Mouse (Mus musculus) granulocyte monocyte progenitor cell, adult 5-6 weeks (primary cell): ENCODE data around the gene Hrct1. TPM values are rescaled to one million over a fixed set of nuclear protein-coding genes. Genes with fewer than 3 reads are reported as not detected.

ENCODE experiments used
- ATAC-seq: replicated peaks from 2 replicates; pipeline ENCODE4 v1.8.0; 2016; ENCODE audit warnings: mild to moderate bottlenecking, moderate TSS enrichment, inconsistent platforms; ENCODE audit not compliant: poor library complexity, severe bottlenecking
- total RNA-seq, 2 experiments: library from RNA; stranded (forward) in 1 of 2; stranded (reverse) in 1 of 2; fragments of 200-712, 200-1000 nt in 1 of 2; fragments of >200 nt in 1 of 2; fragmentation: Nextera tagmentation in 1 of 2; gene quantifications; 2 replicates each; pipeline ENCODE4 v1.2.3; 2014 to 2017

Gene Hrct1
- total RNA-seq (2014; fragmentation: Nextera tagmentation): not detected in 2 replicates
- not detected in 2 replicates for total RNA-seq (2017)

GRCm38 (mm10) chr4:43726995-43727394 lies at the start of gene Hrct1:
Gene Hrct1 (plus strand): TSS chr4:43727188.
- ATAC-seq: no peak

GRCm38 (mm10) chr4:43678541-43678940 lies 48.4 kb upstream of the Hrct1 start:
- no peak for ATAC-seq

- ATAC-seq: no peak
These were observed 47.5 kb upstream of the Hrct1 start for GRCm38 (mm10) chr4:43679416-43680043.

- no peak for ATAC-seq
These were observed 37.0 kb upstream of the Hrct1 start for GRCm38 (mm10) chr4:43690021-43690420.

- no peak for ATAC-seq
These were observed 36.0 kb upstream of the Hrct1 start for GRCm38 (mm10) chr4:43691026-43691425.

- ATAC-seq: peak; percentile 88
These were observed 33.2 kb upstream of the Hrct1 start for GRCm38 (mm10) chr4:43693806-43694241.

GRCm38 (mm10) chr4:43694439-43695248 lies 32.3 kb upstream of the Hrct1 start:
- peak; percentile 28 for ATAC-seq

- no peak for ATAC-seq
These were observed 31.7 kb upstream of the Hrct1 start for GRCm38 (mm10) chr4:43695249-43695671.

- ATAC-seq: no peak
These were observed 30.4 kb upstream of the Hrct1 start for GRCm38 (mm10) chr4:43696561-43696960.

GRCm38 (mm10) chr4:43700707-43701106 lies 26.3 kb upstream of the Hrct1 start, which contains the start of gene Olfr70:
Gene Olfr70 (minus strand): TSS chr4:43700807.
- no peak for ATAC-seq

GRCm38 (mm10) chr4:43703439-43703838 lies 23.5 kb upstream of the Hrct1 start:
- ATAC-seq: no peak

- ATAC-seq: no peak
These were observed 23.1 kb upstream of the Hrct1 start for GRCm38 (mm10) chr4:43703851-43704250.

GRCm38 (mm10) chr4:43705991-43706390 lies 21.0 kb upstream of the Hrct1 start:
- ATAC-seq: no peak

GRCm38 (mm10) chr4:43709869-43710268 lies 17.1 kb upstream of the Hrct1 start, which contains the start of gene Olfr71:
Gene Olfr71 (minus strand): TSS chr4:43710255.
- ATAC-seq: peak; percentile 74

- peak; percentile 67 for ATAC-seq
These were observed 15.2 kb upstream of the Hrct1 start for GRCm38 (mm10) chr4:43711821-43712220.

- no peak for ATAC-seq
These were observed 13.3 kb upstream of the Hrct1 start for GRCm38 (mm10) chr4:43713652-43714219.

GRCm38 (mm10) chr4:43720491-43721228 lies 6.3 kb upstream of the Hrct1 start:
- no peak for ATAC-seq

GRCm38 (mm10) chr4:43722191-43722590 lies 4.8 kb upstream of the Hrct1 start:
- ATAC-seq: no peak

- no peak for ATAC-seq
These were observed 2.2 kb upstream of the Hrct1 start for GRCm38 (mm10) chr4:43724764-43725163.

GRCm38 (mm10) chr4:43726228-43726993 lies 577 bp upstream of the Hrct1 start:
- no peak for ATAC-seq
